Comparison of ENCODE assay signal across 9 mouse cellular contexts in genomic region chr2:76968919-76969318, GRCm38 (mm10). TPM values are rescaled to one million over a fixed set of nuclear protein-coding genes. Genes with fewer than 3 reads are reported as not detected.
DNase-seq lines count a peak whose midpoint lies in the region; ATAC-seq and TF ChIP-seq lines count a peak whose summit lies in the region.
"Had no signal": no experiment of that assay in that cellular context is flagged by ENCODE, and none has a peak within 500 bp of the region (broad histone marks: within the 10 kb centered on the region; RNA-seq: fewer than 3 reads in every experiment).

No protein-coding gene starts in this region.

- TF ChIP-seq EP300 in heart, adult 2 months (IDR thresholded peaks at IDR 0.05; ENCODE audit: insufficient read depth, low read depth, low read length) = 0 out of 2 replicates have a peak, but pooled peaks have one; percentile 25
- no peak for TF ChIP-seq EP300 in stomach, postnatal 0 days (optimal IDR thresholded peaks at IDR 0.05)

- no peak for ATAC-seq in heart, embryonic 11.5 days (replicated peaks; ENCODE audit: insufficient number of reproducible peaks, low FRiP score, low TSS enrichment)
- peak; percentile 86 for ATAC-seq in midbrain, embryonic 16.5 days
- ATAC-seq in stomach, postnatal 0 days (ENCODE audit: low FRiP score, low TSS enrichment) = peak; percentile 81

- no peak overlapping the region for H3K4me3 ChIP-seq in heart, adult 2 months
- H3K4me3 ChIP-seq in heart, embryonic 11.5 days (ENCODE audit: low read depth, low read length) = no peak overlapping the region
- H3K4me3 ChIP-seq in cerebellum, adult 2 months (replicated peaks; ENCODE audit: insufficient read depth, low read depth, low read length) = no peak overlapping the region
- no peak overlapping the region for H3K4me3 ChIP-seq in limb, embryonic 10.5 days
- H3K4me3 ChIP-seq in midbrain, embryonic 16.5 days (ENCODE audit: low read depth, low read length) = no peak overlapping the region
- H3K4me3 ChIP-seq in stomach, postnatal 0 days (ENCODE audit: low read depth, low read length) = no peak overlapping the region
- H3K4me3 ChIP-seq: stomach, embryonic 15.5 days had no signal

- peak in 1 of 2 experiments; percentile 56 for DNase-seq in heart, adult 2 months
- DNase-seq in cerebellum, adult 2 months = peak; percentile 65 to 67
- peak; percentile 86 for DNase-seq in forelimb bud, embryonic 11.5 days (ENCODE audit: low read depth, low spot score)
- DNase-seq in kidney, adult 8-10 months = peak; percentile 53 to 83
- DNase-seq in limb, embryonic 10.5 days (ENCODE audit: low spot score) = peak; percentile 85
- peak; percentile 83 for DNase-seq in stomach, postnatal 0 days (ENCODE audit: low spot score)

- TF ChIP-seq POLR2A in heart, adult 2 months (IDR thresholded peaks at IDR 0.05; ENCODE audit: insufficient read depth, low read depth, low read length) = no peak
- no peak for TF ChIP-seq POLR2A in cerebellum, adult 2 months (IDR thresholded peaks at IDR 0.05; ENCODE audit: borderline replicate concordance, insufficient read depth, low read length)

- no peak overlapping the region for H3K4me2 ChIP-seq in heart, embryonic 11.5 days
- no peak overlapping the region for H3K4me2 ChIP-seq in midbrain, embryonic 16.5 days (ENCODE audit: low read length)
- no peak overlapping the region for H3K4me2 ChIP-seq in stomach, postnatal 0 days (replicated peaks; ENCODE audit: low read depth)
- H3K4me2 ChIP-seq: stomach, embryonic 15.5 days had no signal

- H3K4me1 ChIP-seq in heart, adult 2 months (ENCODE audit: control insufficient read depth, insufficient read depth, low read length) = no peaks in the 10 kb centered on the region
- H3K4me1 ChIP-seq in heart, embryonic 11.5 days (ENCODE audit: control insufficient read depth, insufficient read depth, low read length) = peaks cover 3% of the 10 kb centered on the region; the same call in 1 of the 2 replicates
- no peaks in the 10 kb centered on the region for H3K4me1 ChIP-seq in cerebellum, adult 2 months (ENCODE audit: control insufficient read depth, insufficient read depth, low read length)
- no peaks in the 10 kb centered on the region for H3K4me1 ChIP-seq in limb, embryonic 10.5 days
- peaks cover 3% of the 10 kb centered on the region for H3K4me1 ChIP-seq in midbrain, embryonic 16.5 days (ENCODE audit: control insufficient read depth, insufficient read depth, low read length)
- H3K4me1 ChIP-seq in stomach, postnatal 0 days (replicated peaks; ENCODE audit: control insufficient read depth, insufficient read depth) = no peaks in the 10 kb centered on the region
- H3K4me1 ChIP-seq: stomach, embryonic 15.5 days had no signal

- H3K27me3 ChIP-seq in heart, adult 2 months (ENCODE audit: control insufficient read depth, insufficient read depth, low read length) = no peaks in the 10 kb centered on the region
- H3K27me3 ChIP-seq in heart, embryonic 11.5 days (ENCODE audit: control insufficient read depth, insufficient read depth, low read length) = no peaks in the 10 kb centered on the region
- no peaks in the 10 kb centered on the region for H3K27me3 ChIP-seq in cerebellum, adult 2 months (ENCODE audit: control insufficient read depth, insufficient read depth, low read length)
- no peaks in the 10 kb centered on the region for H3K27me3 ChIP-seq in limb, embryonic 10.5 days (ENCODE audit: low read depth, poor library complexity, severe bottlenecking)
- no peaks in the 10 kb centered on the region for H3K27me3 ChIP-seq in midbrain, embryonic 16.5 days (ENCODE audit: control insufficient read depth, insufficient read depth, low read depth, low read length)
- H3K27me3 ChIP-seq in stomach, postnatal 0 days (ENCODE audit: control insufficient read depth, insufficient read depth, low read length) = no peaks in the 10 kb centered on the region
- H3K27me3 ChIP-seq: stomach, embryonic 15.5 days had no signal

- no peaks in the 10 kb centered on the region for H3K9me3 ChIP-seq in heart, embryonic 11.5 days (replicated peaks; ENCODE audit: control insufficient read depth, low read length)
- no peaks in the 10 kb centered on the region for H3K9me3 ChIP-seq in limb, embryonic 10.5 days (replicated peaks)
- H3K9me3 ChIP-seq in midbrain, embryonic 16.5 days (replicated peaks; ENCODE audit: control insufficient read depth, low read length, poor library complexity, severe bottlenecking) = no peaks in the 10 kb centered on the region
- no peaks in the 10 kb centered on the region for H3K9me3 ChIP-seq in stomach, postnatal 0 days (ENCODE audit: control insufficient read depth, low read length)
- H3K9me3 ChIP-seq: stomach, embryonic 15.5 days had no signal

- intact Hi-C loops in heart, adult 2 months (cut with DNase I) = loop anchor here (1.0 kb wide), 1 partner anchor 40 kb away; no protein-coding TSS in a partner anchor

- no peaks in the 10 kb centered on the region for H3K79me2 ChIP-seq in heart, adult 2 months (replicated peaks; ENCODE audit: control insufficient read depth, insufficient read depth, low read length)

- TF ChIP-seq CTCF in heart, adult 2 months (IDR thresholded peaks at IDR 0.05) = peak; percentile 81
- TF ChIP-seq CTCF in cerebellum, adult 2 months (IDR thresholded peaks at IDR 0.05; ENCODE audit: borderline replicate concordance, insufficient read depth, low read depth, low read length) = peak; percentile 76
- peak; percentile 86 for TF ChIP-seq CTCF in stomach, postnatal 0 days (IDR thresholded peaks at IDR 0.05; ENCODE audit: low read depth)

- no peak overlapping the region for H3K9ac ChIP-seq in heart, adult 2 months (ENCODE audit: low read depth, low read length)
- H3K9ac ChIP-seq in heart, embryonic 11.5 days (ENCODE audit: low read depth, low read length) = no peak overlapping the region
- H3K9ac ChIP-seq in midbrain, embryonic 16.5 days (ENCODE audit: low read depth, low read length) = no peak overlapping the region
- no peak overlapping the region for H3K9ac ChIP-seq in stomach, postnatal 0 days (ENCODE audit: low read length)
- H3K9ac ChIP-seq: stomach, embryonic 15.5 days had no signal

- H3K36me3 ChIP-seq in heart, adult 2 months (ENCODE audit: control insufficient read depth, insufficient read depth, low read length) = peaks cover 45% of the 10 kb centered on the region
- peaks cover 3% of the 10 kb centered on the region for H3K36me3 ChIP-seq in heart, embryonic 11.5 days (ENCODE audit: control insufficient read depth, insufficient read depth, low read length)
- H3K36me3 ChIP-seq in limb, embryonic 10.5 days = no peaks in the 10 kb centered on the region
- H3K36me3 ChIP-seq in midbrain, embryonic 16.5 days (ENCODE audit: control insufficient read depth, insufficient read depth, low read length) = no peaks in the 10 kb centered on the region
- H3K36me3 ChIP-seq in stomach, postnatal 0 days (ENCODE audit: control insufficient read depth, insufficient read depth, low read length) = no peaks in the 10 kb centered on the region
- H3K36me3 ChIP-seq: stomach, embryonic 15.5 days had no signal

- peak overlapping the region; percentile 64 for H3K27ac ChIP-seq in heart, adult 2 months
- no peak overlapping the region for H3K27ac ChIP-seq in heart, embryonic 11.5 days (ENCODE audit: low read depth, low read length)
- no peak overlapping the region for H3K27ac ChIP-seq in cerebellum, adult 2 months (ENCODE audit: insufficient read depth, low read length)
- H3K27ac ChIP-seq in limb, embryonic 10.5 days = no peak overlapping the region
- no peak overlapping the region for H3K27ac ChIP-seq in midbrain, embryonic 16.5 days (ENCODE audit: low read length)
- H3K27ac ChIP-seq in stomach, postnatal 0 days (replicated peaks) = no peak overlapping the region
- H3K27ac ChIP-seq: stomach, embryonic 15.5 days had no signal

- 16% methylated on average over 8 of the region's 8 CpGs for WGBS in heart, adult 2 months
- 25% methylated on average over 8 of the region's 8 CpGs for WGBS in heart, embryonic 11.5 days (ENCODE audit: insufficient replicate concordance)
- 31% methylated on average over 8 of the region's 8 CpGs for WGBS in cerebellum, adult 2 months
- WGBS in limb, embryonic 10.5 days = 32% methylated on average over 8 of the region's 8 CpGs
- WGBS in midbrain, embryonic 16.5 days = 30% methylated on average over 8 of the region's 8 CpGs
- 19% methylated on average over 8 of the region's 8 CpGs for WGBS in stomach, postnatal 0 days

RNA-seq across cellular contexts. Expression of gene Ttn, which starts 13.4 kb away (rescaled TPM):
- 1,000 to 10,000 TPM; 2,567 to 3,090 TPM for total RNA-seq in heart, adult 2 months (2021)
- polyA plus RNA-seq in heart, adult 2 months (2012; rRNA removed) = 88.4 and 181 TPM in 2 replicates
- polyA plus RNA-seq in heart, embryonic 11.5 days (2014; fragmentation: Nextera tagmentation; extraction: Ambion mirVana) = 378 and 608 TPM in 2 replicates
- 0.47 and 0.67 TPM in 2 replicates for polyA plus RNA-seq in cerebellum, adult 2 months (2012; rRNA removed)
- 0.28 and 1.9 TPM in 2 replicates for polyA plus RNA-seq in limb, embryonic 10.5 days (2016; fragmentation: Nextera tagmentation; extraction: Ambion mirVana)
- polyA plus RNA-seq in midbrain, embryonic 16.5 days (2015; fragmentation: Nextera tagmentation; extraction: Ambion mirVana) = 0.21 and 0.42 TPM in 2 replicates
- 0.70 and 0.73 TPM in 2 replicates for polyA plus RNA-seq in stomach, postnatal 0 days (2015; fragmentation: Nextera tagmentation; extraction: Ambion mirVana)

Comparison
In these comparisons a context has a peak if more than half of its experiments do, and no peak if none do; other contexts are left out.
1. RNA of gene Ttn, which starts 13.4 kb away (polyA plus RNA-seq): 378 to 608 TPM in heart, embryonic 11.5 days and 88.4 to 181 TPM in heart, adult 2 months; 0.28 to 1.9 TPM in limb, embryonic 10.5 days, 0.70 to 0.73 TPM in stomach, postnatal 0 days, 0.47 to 0.67 TPM in cerebellum, adult 2 months and 0.21 to 0.42 TPM in midbrain, embryonic 16.5 days; every median in the first group is over 10 times any median in the second.
2. Peak in every context shown above with its lines, with median percentiles within 50 percentile points of each other: CTCF ChIP-seq.